Mouse (Mus musculus) embryonic facial prominence, embryonic 14.5 days (tissue): ENCODE results near the gene Olfr1340. TPM values are rescaled to one million over a fixed set of nuclear protein-coding genes. Genes with fewer than 3 reads are reported as not detected.

ENCODE experiments used
- ATAC-seq: fragments of 200-750 bp; cut with Nextera tagmentation; 2 replicates; pipeline ENCODE4 v1.8.0; 2017; ENCODE audit warnings: low read depth, moderate number of reproducible peaks, moderate TSS enrichment
- DNase-seq: peaks from one replicate; pipeline ENCODE4 v3.0.0-alpha.2; 2015; ENCODE audit warnings: low spot score
- H3K27ac ChIP-seq: fragments of 300-500 bp; sonication (generic); replicated peaks from 2 replicates; pipeline ENCODE4 v1.5.1; 2014; ENCODE audit warnings: low read depth, mild to moderate bottlenecking, low read length, moderate library complexity
- H3K27me3 ChIP-seq: fragments of 300-500 bp; sonication (generic); replicated peaks from 2 replicates; pipeline ENCODE4 v1.6.1; 2014; ENCODE audit warnings: low read length; ENCODE audit not compliant: control insufficient read depth, insufficient read depth
- H3K36me3 ChIP-seq: fragments of 300-500 bp; sonication (generic); 2 replicates; pipeline ENCODE4 v1.6.1; 2014; ENCODE audit warnings: low read length, mixed read lengths; ENCODE audit not compliant: control insufficient read depth, insufficient read depth
- H3K4me1 ChIP-seq: fragments of 300-500 bp; sonication (generic); 2 replicates; pipeline ENCODE4 v1.6.1; 2014; ENCODE audit warnings: antibody characterized with exemption, low read length; ENCODE audit not compliant: control insufficient read depth, insufficient read depth
- H3K4me2 ChIP-seq: fragments of 300-500 bp; sonication (generic); 2 replicates; pipeline ENCODE4 v1.6.1; 2014; ENCODE audit warnings: low read depth, mild to moderate bottlenecking, low read length, moderate library complexity, mixed read lengths
- H3K4me3 ChIP-seq: fragments of 300-500 bp; sonication (generic); 2 replicates; pipeline ENCODE4 v1.5.1; 2014; ENCODE audit warnings: low read depth, mild to moderate bottlenecking, low read length
- H3K9ac ChIP-seq: fragments of 300-500 bp; sonication (generic); 2 replicates; pipeline ENCODE4 v1.6.1; 2014; ENCODE audit warnings: low read depth, mild to moderate bottlenecking, low read length, moderate library complexity, mixed read lengths
- H3K9me3 ChIP-seq: fragments of 300-500 bp; sonication (generic); 2 replicates; pipeline ENCODE4 v1.6.1; 2016; ENCODE audit warnings: low read length; ENCODE audit not compliant: control insufficient read depth
- WGBS: fragments of 180-500 bp; shearing (Covaris S2); extraction: QIAGEN DNeasy Blood & Tissue Kit; methylation state at CpG from one replicate; pipeline ENCODE4 v1.1.7; 2014; 5-methylcytosine and 5-hydroxymethylcytosine counted together
- polyA plus RNA-seq: library from polyadenylated mRNA; unstranded; fragments of >200 nt; fragmentation: Nextera tagmentation; extraction: Ambion mirVana; gene quantifications from 2 replicates; pipeline ENCODE4 v1.2.1, GENCODE M21; 2014

Olfr1340 gene
- polyA plus RNA-seq, 1 experiment from 2014 or later: 0.24 TPM

DNA sequence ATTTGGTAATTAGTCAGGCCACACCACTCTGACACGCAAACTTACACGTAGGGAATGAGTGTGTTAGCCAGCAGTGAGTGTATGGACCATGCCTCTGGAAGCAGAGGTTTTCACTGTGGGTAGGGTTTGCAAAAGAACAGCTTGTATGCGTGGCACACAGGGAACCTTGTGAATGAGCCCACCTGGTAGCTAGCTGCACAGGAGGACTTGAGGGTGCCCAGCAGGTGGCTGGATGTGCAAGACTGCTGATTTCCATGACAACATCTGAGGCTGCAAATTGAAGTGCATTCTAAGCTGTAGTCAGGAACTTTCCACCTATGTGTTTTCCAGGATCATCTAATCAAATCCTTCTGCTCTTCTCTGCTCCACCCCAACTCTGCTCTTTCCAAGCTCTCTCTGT, 19.6 kb downstream of the Olfr1340 start:
- Histone ChIP-seq H3K36me3 (no peaks in the 10 kb centered on the region), H3K27me3 (peaks cover 33% of the 10 kb centered on the region), H3K4me1 (no peaks in the 10 kb centered on the region), H3K9ac (no peak overlapping the region), H3K9me3 (no peaks in the 10 kb centered on the region), H3K4me2 (no peak overlapping the region), H3K27ac (no peak overlapping the region), H3K4me3 (no peak overlapping the region)
- ATAC-seq (no peak), DNase-seq (no peak)
- 71% methylated on average over 3 of the region's 3 CpGs for WGBS

DNA sequence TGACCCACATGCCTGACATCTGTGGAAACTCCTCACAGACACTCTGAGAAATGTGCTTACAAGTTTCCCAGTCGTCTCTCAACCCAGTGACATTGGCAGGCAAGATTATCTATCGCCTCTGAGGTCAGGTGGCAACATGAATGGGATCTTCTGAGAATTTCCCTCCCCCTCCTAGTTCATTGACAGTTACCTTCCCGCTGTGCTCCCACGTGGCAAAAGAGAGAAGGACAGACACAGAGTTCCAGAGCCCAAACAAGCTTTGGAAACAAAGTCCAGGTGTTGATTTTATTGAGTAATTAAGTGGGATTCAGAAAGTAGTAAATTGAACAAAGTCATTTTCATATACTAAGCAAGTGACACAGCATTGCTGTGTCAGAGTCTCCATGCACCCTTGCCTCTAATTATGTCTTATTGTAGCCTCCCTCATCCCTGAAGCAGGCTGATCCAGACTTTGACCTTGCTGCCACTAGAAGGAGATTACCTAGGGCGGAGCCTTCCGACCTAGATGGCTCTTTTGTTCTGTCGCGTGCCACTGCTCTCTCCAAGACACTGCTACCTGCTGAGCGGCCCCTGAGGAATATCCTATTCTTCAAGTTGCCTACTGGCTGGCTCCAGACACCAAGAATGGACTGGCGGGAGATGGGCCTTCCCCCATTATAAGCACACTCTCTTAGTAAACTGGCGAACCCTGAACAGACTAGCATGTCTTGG, 21.2 kb downstream of the Olfr1340 start:
- Histone ChIP-seq H3K4me3 (no peak overlapping the region), H3K27ac (no peak overlapping the region), H3K9me3 (0 out of 2 replicates have a peak, but pooled peaks cover 2% of the 10 kb centered on the region), H3K27me3 (peaks cover 33% of the 10 kb centered on the region), H3K9ac (no peak overlapping the region), H3K4me1 (no peaks in the 10 kb centered on the region), H3K4me2 (no peak overlapping the region), H3K36me3 (no peaks in the 10 kb centered on the region)
- no peak for ATAC-seq
- no peak for DNase-seq
- WGBS: 5% methylated on average over 11 of the region's 11 CpGs

DNA sequence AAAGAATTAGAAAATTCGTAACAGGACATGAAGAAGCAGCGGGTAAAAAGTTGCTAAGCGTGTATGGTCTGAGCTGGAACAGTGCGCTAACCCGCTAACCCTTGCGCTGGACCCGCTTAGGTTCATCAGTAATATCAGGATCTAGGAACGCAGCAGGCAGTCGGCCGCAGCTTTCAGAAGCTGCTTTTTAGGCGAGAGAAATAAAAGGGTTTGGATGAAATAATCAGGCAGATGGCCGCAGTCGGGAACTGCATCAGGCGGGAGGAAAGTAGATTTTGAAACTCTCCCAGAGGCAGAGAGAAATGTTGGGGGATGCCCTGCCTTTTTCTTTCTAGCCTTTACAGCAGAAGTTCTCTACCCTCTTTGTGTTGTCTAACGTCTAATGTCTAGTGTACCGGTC, 21.9 kb downstream of the Olfr1340 start:
- H3K9me3 ChIP-seq: 0 out of 2 replicates have a peak, but pooled peaks cover 2% of the 10 kb centered on the region

DNA sequence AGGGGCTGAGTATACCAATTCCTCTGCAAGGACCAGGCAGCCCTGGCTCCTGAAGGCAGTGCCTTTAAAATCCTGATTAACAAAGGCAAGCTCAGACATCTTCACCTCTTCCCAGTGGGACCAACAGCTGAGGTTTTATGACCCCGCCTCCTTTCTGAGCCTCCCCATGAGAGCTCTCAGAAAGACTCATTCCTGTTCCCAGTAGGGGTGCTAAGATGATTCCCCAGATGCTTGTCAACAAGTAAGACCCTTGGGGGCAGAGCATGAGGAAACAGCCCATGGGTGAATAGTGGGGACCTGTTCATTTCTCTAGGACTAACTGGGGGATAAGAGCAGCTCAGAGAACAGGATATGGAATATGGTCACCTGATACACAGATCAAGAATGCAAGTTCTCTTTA, 38.7 kb downstream of the Olfr1340 start, which contains the start of gene Olfr1338:
Gene Olfr1338, minus strand, starts transcription at position 101 of the 400 bp plus-strand sequence.
- DNase-seq (no peak), ATAC-seq (no peak)
- Histone ChIP-seq H3K4me2 (no peak within 1 kb of the TSS), H3K27me3 (no peaks in the 10 kb centered on the region), H3K4me1 (no peaks in the 10 kb centered on the region), H3K36me3 (no peaks in the 10 kb centered on the region), H3K9me3 (no peaks in the 10 kb centered on the region), H3K4me3 (no peak within 1 kb of the TSS), H3K9ac (no peak within 1 kb of the TSS), H3K27ac (no peak within 1 kb of the TSS)
- WGBS: 87% methylated on average over 1 of the region's 1 CpGs

More for the DNA sequence above, 21.9 kb downstream of the Olfr1340 start:
- H3K27me3 ChIP-seq: peaks cover 33% of the 10 kb centered on the region
- DNase-seq (no peak), ATAC-seq (no peak)
- no peak overlapping the region for H3K9ac ChIP-seq
- 7% methylated on average over 16 of the region's 16 CpGs for WGBS
- no peak overlapping the region for H3K27ac ChIP-seq
- no peaks in the 10 kb centered on the region for H3K4me1 ChIP-seq
- H3K36me3 ChIP-seq: no peaks in the 10 kb centered on the region
- no peak overlapping the region for H3K4me3 ChIP-seq
- no peak overlapping the region for H3K4me2 ChIP-seq

Other genes starting within 250 kb of the Olfr1340 start
- gene Tie1, start 230.1 kb upstream of the Olfr1340 start, polyA plus RNA-seq: 22.3 and 24.2 TPM in 2 replicates
- gene 2610528J11Rik, start 193.1 kb upstream of the Olfr1340 start, polyA plus RNA-seq: 6.1 and 8.2 TPM in 2 replicates
- 5.6 and 5.8 TPM in 2 replicates for gene Tmem125, start 176.1 kb upstream of the Olfr1340 start, polyA plus RNA-seq
- gene Cfap57, start 99.4 kb upstream of the Olfr1340 start, polyA plus RNA-seq: 0.38 and 1.4 TPM in 2 replicates
- 148 and 150 TPM in 2 replicates for gene Ebna1bp2, start 99.3 kb upstream of the Olfr1340 start, polyA plus RNA-seq
- gene Olfr62, start 61.2 kb upstream of the Olfr1340 start, polyA plus RNA-seq: 0.13 and 0.22 TPM in 2 replicates
- 0.12 and 0.22 TPM in 2 replicates for gene Olfr1342, start 27.4 kb upstream of the Olfr1340 start, polyA plus RNA-seq
- gene Olfr1341, start 16.6 kb upstream of the Olfr1340 start, polyA plus RNA-seq: 0.11 TPM in 1 of 2 replicates, not detected in the other
- 0.16 TPM in 1 of 2 replicates, not detected in the other for gene Olfr1339, start 12.0 kb downstream of the Olfr1340 start, polyA plus RNA-seq
- gene Olfr1338, start 38.6 kb downstream of the Olfr1340 start, polyA plus RNA-seq: 0.13 TPM in 1 of 2 replicates, not detected in the other
- gene Olfr1337, start 62.4 kb downstream of the Olfr1340 start, polyA plus RNA-seq: not detected in 2 replicates
- gene Olfr1335, start 89.8 kb downstream of the Olfr1340 start, polyA plus RNA-seq: not detected in 2 replicates
- not detected in 2 replicates for gene Olfr1333, start 116.1 kb downstream of the Olfr1340 start, polyA plus RNA-seq
- gene Olfr1331, start 144.5 kb downstream of the Olfr1340 start, polyA plus RNA-seq: 0.13 TPM in 1 of 2 replicates, not detected in the other
- gene Olfr1330, start 168.5 kb downstream of the Olfr1340 start, polyA plus RNA-seq: 0.11 TPM in 1 of 2 replicates, not detected in the other
- not detected in 2 replicates for gene Olfr1329, start 197.3 kb downstream of the Olfr1340 start, polyA plus RNA-seq
- 0.07 TPM in 1 of 2 replicates, not detected in the other for gene Olfr1328, start 218.5 kb downstream of the Olfr1340 start, polyA plus RNA-seq
- gene Lao1, start 241.4 kb downstream of the Olfr1340 start, polyA plus RNA-seq: not detected in 2 replicates